Mouse (Mus musculus): ENCODE data around the gene Wdr93. TPM values are rescaled to one million over a fixed set of nuclear protein-coding genes. Genes with fewer than 3 reads are reported as not detected.

The Wdr93 gene
- polyA plus RNA-seq, 1 experiment, result 0.10 TPM

Other genes starting within 250 kb of the Wdr93 start
- gene Rhcg, start 125.5 kb upstream of the Wdr93 start, polyA plus RNA-seq (2012; rRNA removed), result 4.6 and 5.5 TPM in 2 replicates
- 0.13 and 0.18 TPM in 2 replicates for gene Ticrr, start 83.0 kb upstream of the Wdr93 start, polyA plus RNA-seq (2012; rRNA removed)
- gene Kif7, start 27.4 kb upstream of the Wdr93 start, polyA plus RNA-seq (2012; rRNA removed), result 3.2 and 3.8 TPM in 2 replicates
- gene Plin1, start 10.3 kb upstream of the Wdr93 start, polyA plus RNA-seq (2012; rRNA removed), result 0.14 and 0.25 TPM in 2 replicates
- gene Pex11a, start within 50 bp of the Wdr93 start, polyA plus RNA-seq (2012; rRNA removed), result 19.1 and 19.2 TPM in 2 replicates
- gene Mesp1, start 50.6 kb downstream of the Wdr93 start, polyA plus RNA-seq (2012; rRNA removed), result 0.16 and 0.19 TPM in 2 replicates
- 0.78 and 0.88 TPM in 2 replicates for gene Mesp2, start 67.6 kb downstream of the Wdr93 start, polyA plus RNA-seq (2012; rRNA removed)
- 5.4 and 5.9 TPM in 2 replicates for gene Anpep, start 117.9 kb downstream of the Wdr93 start, polyA plus RNA-seq (2012; rRNA removed)
- 41.9 and 43.5 TPM in 2 replicates for gene Ap3s2, start 177.5 kb downstream of the Wdr93 start, polyA plus RNA-seq (2012; rRNA removed)
- gene Arpin, start 192.2 kb downstream of the Wdr93 start, polyA plus RNA-seq (2012; rRNA removed), result 14.7 and 16.8 TPM in 2 replicates